ENCODE assay signal across 8 mouse cellular contexts in the genomic region with DNA sequence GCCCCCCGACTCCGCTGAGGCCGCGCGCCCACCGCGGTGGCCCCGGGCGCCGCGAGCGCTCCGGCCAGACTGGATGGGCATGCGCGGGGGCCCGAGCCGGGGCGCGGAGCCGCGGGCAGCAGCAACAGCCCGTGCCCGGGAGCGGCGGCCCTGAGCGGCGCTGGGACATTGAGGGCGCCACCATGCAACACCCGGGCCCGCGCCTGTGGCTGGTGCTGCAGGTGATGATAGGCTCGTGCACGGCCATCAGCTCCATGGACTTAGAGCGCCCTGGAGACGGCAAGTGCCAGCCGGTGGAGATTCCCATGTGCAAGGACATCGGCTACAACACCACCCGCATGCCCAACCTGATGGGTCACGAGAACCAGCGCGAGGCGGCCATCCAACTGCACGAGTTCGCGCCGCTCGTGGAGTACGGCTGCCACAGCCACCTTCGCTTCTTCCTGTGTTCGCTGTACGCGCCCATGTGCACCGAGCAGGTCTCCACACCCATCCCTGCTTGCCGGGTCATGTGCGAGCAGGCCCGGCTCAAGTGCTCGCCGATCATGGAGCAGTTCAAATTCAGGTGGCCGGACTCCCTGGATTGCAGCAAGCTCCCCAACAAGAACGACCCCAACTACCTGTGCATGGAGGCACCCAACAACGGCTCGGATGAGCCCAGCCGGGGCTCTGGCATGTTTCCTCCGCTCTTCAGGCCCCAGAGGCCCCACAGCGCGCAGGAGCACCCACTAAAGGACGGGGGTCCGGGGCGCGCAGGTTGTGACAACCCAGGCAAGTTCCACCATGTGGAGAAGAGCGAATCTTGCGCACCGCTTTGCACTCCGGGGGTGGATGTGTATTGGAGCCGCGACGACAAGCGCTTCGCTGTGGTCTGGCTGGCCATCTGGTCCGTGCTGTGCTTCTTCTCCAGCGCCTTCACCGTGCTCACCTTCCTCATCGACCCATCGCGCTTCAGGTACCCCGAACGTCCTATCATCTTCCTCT. TPM values are rescaled to one million over a fixed set of nuclear protein-coding genes. Genes with fewer than 3 reads are reported as not detected.
A peak's percentile ranks its signal among the peaks of the same experiment; 100 is the strongest.
DNase-seq lines count a peak whose midpoint lies in the region; ATAC-seq lines count a peak whose summit lies in the region.

No protein-coding gene starts in this region.

- H3K4me3 ChIP-seq in kidney, embryonic 14.5 days (ENCODE audit: low read length) = peak overlapping the region; percentile 59
- H3K4me3 ChIP-seq in embryonic facial prominence, embryonic 15.5 days (replicated peaks) = peak overlapping the region; percentile 71
- H3K4me3 ChIP-seq in neural tube, embryonic 11.5 days (ENCODE audit: low read depth, low read length) = peak overlapping the region; percentile 70

- peak overlapping the region; percentile 96 for H3K4me2 ChIP-seq in kidney, embryonic 14.5 days (replicated peaks; ENCODE audit: low read depth, low read length)
- peak overlapping the region; percentile 92 for H3K4me2 ChIP-seq in embryonic facial prominence, embryonic 15.5 days (replicated peaks)
- peak overlapping the region; percentile 96 for H3K4me2 ChIP-seq in neural tube, embryonic 11.5 days (ENCODE audit: low read depth)

- H3K4me1 ChIP-seq in kidney, embryonic 14.5 days (ENCODE audit: control insufficient read depth, insufficient read depth, low read length) = peaks cover 30% of the 10 kb centered on the region
- H3K4me1 ChIP-seq in embryonic facial prominence, embryonic 15.5 days = peaks cover 75% of the 10 kb centered on the region
- H3K4me1 ChIP-seq in neural tube, embryonic 11.5 days (ENCODE audit: control insufficient read depth, insufficient read depth, low read length) = peaks cover 28% of the 10 kb centered on the region

- ATAC-seq in kidney, embryonic 14.5 days (ENCODE audit: low FRiP score, low TSS enrichment) = peak; percentile 20; the same call in 1 of the 2 replicates
- ATAC-seq in embryonic facial prominence, embryonic 15.5 days (ENCODE audit: insufficient number of reproducible peaks, low FRiP score, low TSS enrichment, low read depth) = peak; percentile 31; the same call in 1 of the 2 replicates
- 0 out of 2 replicates have a peak, but pooled peaks have one; percentile 1 for ATAC-seq in neural tube, embryonic 11.5 days (ENCODE audit: insufficient read depth, low FRiP score, low TSS enrichment)

- DNase-seq in kidney, adult 8-10 months = no peak
- DNase-seq in R1 (ENCODE audit: low read depth, low spot score) = peak; percentile 63
- DNase-seq in kidney, postnatal 10 days = peak; percentile 28
- DNase-seq in neural tube, embryonic 11.5 days (ENCODE audit: low spot score) = peak; percentile 56
- no peak for DNase-seq in cerebellum, adult 11-12 months
- no peak for DNase-seq in layer of hippocampus, adult 18-20 months (ENCODE audit: low spot score in 2 of 2)

- H3K9ac ChIP-seq in kidney, embryonic 14.5 days (ENCODE audit: low read depth, low read length) = peak overlapping the region; percentile 62
- H3K9ac ChIP-seq in embryonic facial prominence, embryonic 15.5 days = peak overlapping the region; percentile 54
- peak overlapping the region; percentile 86 for H3K9ac ChIP-seq in neural tube, embryonic 11.5 days (ENCODE audit: low read length)

- no peaks in the 10 kb centered on the region for H3K36me3 ChIP-seq in kidney, embryonic 14.5 days (ENCODE audit: control insufficient read depth, insufficient read depth, low read length)
- H3K36me3 ChIP-seq in embryonic facial prominence, embryonic 15.5 days = no peaks in the 10 kb centered on the region
- no peaks in the 10 kb centered on the region for H3K36me3 ChIP-seq in neural tube, embryonic 11.5 days (ENCODE audit: control insufficient read depth, insufficient read depth, low read length)

- H3K9me3 ChIP-seq in kidney, embryonic 14.5 days (ENCODE audit: control insufficient read depth, low read length) = no peaks in the 10 kb centered on the region
- H3K9me3 ChIP-seq in embryonic facial prominence, embryonic 15.5 days (replicated peaks) = no peaks in the 10 kb centered on the region
- H3K9me3 ChIP-seq in neural tube, embryonic 11.5 days (ENCODE audit: control insufficient read depth, low read length) = no peaks in the 10 kb centered on the region

- WGBS in kidney, embryonic 14.5 days = under 1% methylated on average over 77 of the region's 87 CpGs
- WGBS in embryonic facial prominence, embryonic 15.5 days = under 1% methylated on average over 82 of the region's 87 CpGs
- under 1% methylated on average over 86 of the region's 87 CpGs for WGBS in neural tube, embryonic 11.5 days

- peak overlapping the region; percentile 48; the same call in 1 of the 2 replicates for H3K27ac ChIP-seq in kidney, embryonic 14.5 days (ENCODE audit: low read depth, low read length)
- peak overlapping the region; percentile 93 for H3K27ac ChIP-seq in embryonic facial prominence, embryonic 15.5 days (replicated peaks)
- H3K27ac ChIP-seq in neural tube, embryonic 11.5 days (ENCODE audit: low read depth, low read length) = peak overlapping the region; percentile 88

- peaks cover 48% of the 10 kb centered on the region for H3K27me3 ChIP-seq in kidney, embryonic 14.5 days (ENCODE audit: control insufficient read depth, insufficient read depth, low read length)
- peaks cover 3% of the 10 kb centered on the region; the same call in 1 of the 2 replicates for H3K27me3 ChIP-seq in embryonic facial prominence, embryonic 15.5 days
- H3K27me3 ChIP-seq in neural tube, embryonic 11.5 days (ENCODE audit: control insufficient read depth, insufficient read depth, low read length) = no peaks in the 10 kb centered on the region

RNA-seq across cellular contexts. Expression of gene Fzd10, which starts 0.7 kb away (rescaled TPM):
- polyA plus RNA-seq in kidney, embryonic 14.5 days (2014; fragmentation: Nextera tagmentation; extraction: Ambion mirVana) = 3.4 and 3.9 TPM in 2 replicates
- 9.0 and 10.4 TPM in 2 replicates for polyA plus RNA-seq in embryonic facial prominence, embryonic 15.5 days (2015; fragmentation: Nextera tagmentation; extraction: Ambion mirVana)
- polyA plus RNA-seq in neural tube, embryonic 11.5 days (2014; fragmentation: Nextera tagmentation; extraction: Ambion mirVana) = 21.4 and 21.6 TPM in 2 replicates
- under 1 TPM; 0.54 to 0.58 TPM for total RNA-seq in layer of hippocampus, adult 18-20 months (2021)

Comparison
In these comparisons a context has a peak if more than half of its experiments do, and no peak if none do; other contexts are left out.
1. DNase-seq: peak in R1 (single experiment), kidney, postnatal 10 days (single experiment) and neural tube, embryonic 11.5 days (single experiment); none in kidney, adult 8-10 months (0 of 2), cerebellum, adult 11-12 months (single experiment) and layer of hippocampus, adult 18-20 months (0 of 2).
2. Peak in every context shown above with its lines, with median percentiles within 50 percentile points of each other: ATAC-seq, H3K27ac ChIP-seq, H3K4me2 ChIP-seq, H3K4me3 ChIP-seq and H3K9ac ChIP-seq.